Mouse (Mus musculus): Measurements from ENCODE around the gene Ubac1.

DNA sequence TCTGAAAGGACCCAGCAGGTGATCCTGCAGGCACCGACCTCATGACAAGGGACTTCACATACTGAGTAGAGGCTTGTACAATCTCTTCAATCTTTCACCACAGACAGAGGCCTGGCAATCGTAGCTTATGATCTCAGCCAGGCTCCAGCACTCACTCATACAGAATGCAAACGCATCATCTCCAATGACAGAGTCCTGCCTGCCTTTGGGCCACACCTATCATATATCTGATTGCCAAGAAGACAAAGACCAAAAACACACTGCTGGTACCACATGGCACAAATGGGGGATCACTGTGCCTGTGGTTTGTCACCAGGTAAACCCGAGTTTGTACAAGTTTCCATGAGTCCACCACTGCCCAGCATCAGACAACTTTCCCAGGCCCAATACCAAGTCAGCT is 4.2 kb downstream of the Ubac1 start:
- TF ChIP-seq POLR2A (IDR thresholded peaks at IDR 0.05; ENCODE audit: insufficient read depth, low read depth, low read length) (no peak), CTCF (IDR thresholded peaks at IDR 0.05; ENCODE audit: insufficient read depth, low read depth, low read length) (no peak)

All from olfactory bulb, adult 2 months (tissue).